Mouse (Mus musculus): ENCODE results near the gene Tsnax.

The Tsnax gene

GRCm38 (mm10) chr8:125043935-125044334 lies 31.1 kb downstream of the Tsnax start:
- DNase-seq = no peak

GRCm38 (mm10) chr8:125045760-125046159 lies 33.0 kb downstream of the Tsnax start:
- no peak for DNase-seq

DNA sequence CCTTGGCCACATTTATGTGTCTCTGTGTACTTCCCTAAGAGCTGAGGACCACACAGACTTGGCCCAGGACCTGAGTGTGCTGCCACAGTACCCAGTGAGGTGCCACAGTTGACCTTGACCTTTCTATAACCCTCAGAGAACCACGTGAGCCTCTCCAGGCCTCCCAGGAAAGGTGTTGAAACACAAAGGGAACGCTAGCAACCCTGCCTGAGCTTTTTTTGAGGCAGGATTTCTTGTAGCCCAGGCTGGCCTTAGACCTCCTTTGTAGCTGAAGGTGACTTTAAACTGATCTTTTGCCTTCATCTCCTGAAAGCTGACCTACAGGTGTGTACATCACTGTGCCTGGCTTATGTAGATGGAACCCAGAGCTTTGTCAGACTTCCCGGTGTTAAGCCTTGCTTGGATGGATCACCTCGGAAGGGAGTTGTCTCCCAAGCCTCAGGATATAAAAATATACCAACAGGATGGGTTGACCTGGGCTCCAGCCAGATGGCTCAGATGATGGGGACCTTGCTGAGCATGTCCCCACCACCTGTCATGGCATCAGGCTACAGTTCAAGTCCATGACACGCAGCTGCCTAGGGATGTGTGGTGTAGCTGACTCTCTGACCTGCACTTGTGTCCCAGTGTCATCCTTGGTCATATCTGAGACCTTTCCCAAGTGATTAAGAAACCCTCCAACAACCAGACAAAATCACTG lies 36.4 kb downstream of the Tsnax start:
- DNase-seq = no peak

GRCm38 (mm10) chr8:125049826-125050225 lies 37.0 kb downstream of the Tsnax start:
- DNase-seq = no peak

- DNase-seq = peak; percentile 89
Measured at GRCm38 (mm10) chr8:125052026-125052425, 39.2 kb downstream of the Tsnax start.

- DNase-seq = peak; percentile 75
Measured at GRCm38 (mm10) chr8:125053505-125054435, 41.0 kb downstream of the Tsnax start, which contains the start of gene Disc1. TSS of gene Disc1 (plus strand) at chr8:125054195.

- DNase-seq = peak; percentile 78
Measured at GRCm38 (mm10) chr8:125054436-125054810, 41.6 kb downstream of the Tsnax start.

DNA sequence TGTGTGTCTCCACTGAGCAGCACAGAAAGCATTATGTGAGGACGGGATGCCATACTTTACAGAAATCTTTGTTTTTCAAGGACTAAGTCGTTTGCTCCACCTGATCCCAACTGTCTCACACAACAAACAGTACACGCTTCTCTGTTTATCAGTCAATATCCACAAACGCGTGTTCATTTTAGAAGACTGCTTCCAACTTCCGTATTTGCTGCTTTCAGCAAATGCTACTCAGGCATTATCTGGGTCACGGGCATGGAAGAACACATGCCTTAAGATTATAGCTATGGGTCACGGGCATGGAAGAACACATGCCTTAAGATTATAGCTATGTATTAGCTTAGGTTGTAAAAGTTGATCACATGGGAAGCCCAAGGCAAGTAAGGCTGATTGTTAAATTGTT lies 48.1 kb downstream of the Tsnax start:
- DNase-seq = no peak

- no peak for DNase-seq
Measured at GRCm38 (mm10) chr8:125065596-125065995, 52.8 kb downstream of the Tsnax start.

- DNase-seq = peak; percentile 78
Measured at GRCm38 (mm10) chr8:125066913-125067595, 54.3 kb downstream of the Tsnax start.

- DNase-seq = peak; percentile 78
Measured at GRCm38 (mm10) chr8:125067596-125067960, 54.8 kb downstream of the Tsnax start.

DNA sequence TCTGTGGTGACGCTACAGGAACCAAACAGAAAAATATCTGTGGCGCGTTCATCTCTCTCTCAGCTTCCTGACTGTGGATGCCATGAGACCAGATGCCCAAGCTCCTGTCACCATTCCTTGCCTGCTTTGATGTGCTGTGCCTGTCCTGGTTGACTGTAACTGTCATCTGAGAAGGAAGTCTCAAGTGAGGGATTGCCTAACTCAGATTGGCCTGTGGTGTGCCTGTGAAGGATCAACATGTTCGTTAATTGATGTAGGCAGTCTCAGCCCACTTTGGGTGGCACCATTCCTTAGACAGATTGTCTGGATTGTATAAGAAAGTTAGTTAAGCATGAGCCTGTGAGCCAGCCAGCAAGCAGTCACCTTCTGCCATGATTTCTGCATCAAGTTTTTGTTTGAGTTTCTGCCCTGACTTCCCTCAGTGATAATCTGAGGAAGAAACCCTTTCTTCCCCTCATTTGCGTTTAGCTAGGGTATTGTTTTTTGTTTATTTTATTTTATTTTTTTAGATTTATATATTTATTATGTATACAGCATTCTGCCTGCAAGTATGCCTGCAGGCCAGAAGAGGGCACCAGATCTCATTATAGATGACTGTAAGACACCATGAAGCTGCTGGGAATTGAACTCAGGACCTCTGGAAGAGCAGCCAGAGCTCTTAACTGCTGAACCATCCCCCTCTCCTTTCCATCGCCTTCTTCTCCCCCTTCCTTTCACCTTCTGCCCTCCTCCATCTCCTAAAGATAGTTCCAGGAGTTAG lies 55.5 kb downstream of the Tsnax start:
- DNase-seq = no peak

DNA sequence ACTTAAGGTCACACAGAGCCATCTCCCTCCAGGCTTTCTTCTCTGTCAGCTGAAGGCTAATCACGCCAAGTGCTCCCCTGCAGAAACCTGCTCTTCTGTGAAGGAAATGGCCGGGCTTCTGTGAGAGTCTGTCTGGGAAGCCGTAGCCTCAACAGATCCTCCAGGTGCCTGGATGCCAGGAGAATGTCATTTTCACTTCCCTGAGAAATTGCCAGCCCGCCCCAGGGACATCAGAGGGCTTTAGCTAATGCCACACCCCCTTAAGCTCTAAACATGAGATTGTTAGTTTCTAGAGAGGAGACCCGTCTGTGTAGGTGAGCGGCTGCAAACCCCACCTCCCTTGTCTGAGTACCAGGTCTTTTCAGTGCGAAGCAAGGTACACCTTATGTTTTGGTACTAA lies 56.5 kb downstream of the Tsnax start:
- no peak for DNase-seq

DNA sequence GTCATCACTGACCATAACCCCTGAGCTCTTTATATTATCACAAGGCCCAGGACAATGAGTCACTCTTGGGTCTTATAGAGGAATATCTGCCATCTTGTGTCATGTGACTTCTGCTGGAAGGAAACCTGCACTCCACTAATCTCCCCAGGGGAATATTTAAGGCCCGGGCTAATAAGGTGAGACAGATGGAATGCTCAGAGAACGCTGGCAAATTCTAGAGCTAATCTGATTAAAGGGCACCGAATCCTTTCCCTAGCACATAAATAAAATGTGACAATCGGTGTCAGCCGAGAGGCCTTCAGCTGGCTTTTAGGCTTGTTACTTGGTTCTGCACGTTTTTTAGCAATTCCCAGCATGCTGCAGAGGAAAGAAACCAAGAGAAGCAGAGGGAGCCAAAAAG lies 56.9 kb downstream of the Tsnax start:
- no peak for DNase-seq

- no peak for DNase-seq
Measured at GRCm38 (mm10) chr8:125074141-125074540, 61.3 kb downstream of the Tsnax start.

GRCm38 (mm10) chr8:125074581-125074980 lies 61.8 kb downstream of the Tsnax start:
- DNase-seq = no peak

GRCm38 (mm10) chr8:125075389-125075788 lies 62.6 kb downstream of the Tsnax start:
- no peak for DNase-seq

GRCm38 (mm10) chr8:125077326-125077725 lies 64.5 kb downstream of the Tsnax start:
- no peak for DNase-seq

DNA sequence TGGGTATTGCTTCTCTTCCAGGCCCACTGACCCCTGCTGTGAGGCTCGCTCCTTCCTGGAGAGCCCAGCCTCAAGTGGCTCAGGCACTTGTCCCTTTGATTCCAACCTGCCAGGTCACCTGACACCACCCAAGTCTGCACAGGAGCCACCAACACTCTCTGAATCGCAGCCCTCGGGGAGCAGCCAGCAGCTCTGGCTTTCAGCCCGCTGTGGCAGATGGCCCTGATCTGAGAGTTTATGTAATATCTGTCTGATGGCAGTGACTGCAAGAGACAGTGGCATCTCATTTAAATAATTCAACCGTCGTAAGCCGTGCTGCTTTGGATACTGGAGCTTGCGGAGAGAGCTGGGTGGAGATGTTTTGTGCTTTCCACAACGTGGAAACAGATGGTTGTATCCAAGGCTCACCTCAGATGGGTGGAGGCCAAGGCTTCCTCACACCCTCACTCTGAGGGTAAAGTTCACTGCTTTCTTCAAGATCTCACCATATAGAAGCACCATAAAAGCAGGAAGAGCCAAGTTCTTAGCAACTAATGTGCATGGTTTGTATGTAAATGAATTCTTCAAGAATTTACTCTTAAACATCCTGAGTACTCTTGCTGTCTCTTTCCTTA lies 66.1 kb downstream of the Tsnax start:
- no peak for DNase-seq

GRCm38 (mm10) chr8:125080388-125081344 lies 67.9 kb downstream of the Tsnax start:
- DNase-seq = no peak

DNA sequence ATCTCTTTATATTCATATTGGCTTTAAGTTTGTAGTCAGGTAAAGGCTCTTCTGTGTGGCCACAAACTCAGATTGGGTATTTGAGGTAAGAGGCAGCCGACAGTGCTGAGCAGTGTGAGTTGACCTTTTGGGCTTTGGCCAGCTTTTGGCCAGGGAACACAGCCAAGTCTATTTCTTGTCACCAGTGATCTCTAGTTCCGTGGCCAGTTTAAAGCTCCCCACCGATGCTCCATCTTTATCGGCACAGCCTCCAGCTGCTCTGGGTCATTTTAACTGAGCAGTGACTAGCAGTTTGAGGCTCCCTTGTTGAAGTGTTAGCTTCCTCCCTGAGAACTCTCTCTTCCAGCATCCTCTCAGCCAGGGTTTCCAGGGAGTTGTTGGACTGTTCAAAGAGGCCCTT lies 70.9 kb downstream of the Tsnax start:
- DNase-seq = peak; percentile 80

Measured in kidney, postnatal 10 days (tissue).